Mouse (Mus musculus) cerebellum, adult 2 months (tissue): ENCODE data around the gene Slc24a2. TPM values are rescaled to one million over a fixed set of nuclear protein-coding genes. Genes with fewer than 3 reads are reported as not detected.

ENCODE experiments used
- DNase-seq, 2 experiments: peaks; one replicate each; pipeline ENCODE4 v3.0.0; 2021
- H3K27ac ChIP-seq: fragments of 200-500 bp; 2 replicates; pipeline ENCODE4 v1.5.1; 2012; ENCODE audit warnings: low read length, control low read depth, inconsistent platforms; ENCODE audit not compliant: insufficient read depth
- H3K27me3 ChIP-seq: fragments of 200-500 bp; 2 replicates; pipeline ENCODE4 v1.6.1; 2012; ENCODE audit warnings: inconsistent platforms, mild to moderate bottlenecking, low read length, moderate library complexity; ENCODE audit not compliant: control insufficient read depth, insufficient read depth
- H3K4me1 ChIP-seq: fragments of 200-500 bp; 2 replicates; pipeline ENCODE4 v1.6.1; 2011; ENCODE audit warnings: low read length; ENCODE audit not compliant: control insufficient read depth, insufficient read depth
- H3K4me3 ChIP-seq: fragments of 200-500 bp; replicated peaks from 2 replicates; pipeline ENCODE3; 2011; ENCODE audit warnings: mild to moderate bottlenecking, low read depth, low read length, control low read depth; ENCODE audit not compliant: insufficient read depth
- CTCF ChIP-seq: fragments of 200-500 bp; IDR thresholded peaks from 2 replicates; pipeline ENCODE4 v1.5.1; 2011; ENCODE audit warnings: low read depth, mild to moderate bottlenecking, control low read depth, low read length, moderate library complexity, borderline replicate concordance; ENCODE audit not compliant: insufficient read depth
- POLR2A ChIP-seq: fragments of 200-500 bp; IDR thresholded peaks from 2 replicates; pipeline ENCODE4 v1.6.1; 2011; ENCODE audit warnings: low read length, control low read depth, borderline replicate concordance; ENCODE audit not compliant: insufficient read depth
- WGBS: fragments of 180-500 bp; shearing (Covaris S2); methylation state at CpG from one replicate; pipeline ENCODE4 v1.1.7; 2018; 5-methylcytosine and 5-hydroxymethylcytosine counted together
- polyA plus RNA-seq: library from polyadenylated mRNA; depleted of rRNA; stranded (reverse); fragments of >200 nt; gene quantifications from 2 replicates; pipeline ENCODE4 v1.2.3, GENCODE M21; 2012

Gene Slc24a2
- polyA plus RNA-seq, 1 experiment: 83.2 TPM

- DNase-seq: no peak
- TF ChIP-seq CTCF: no peak
- no peak for TF ChIP-seq POLR2A
- Histone ChIP-seq H3K27me3 (no peaks in the 10 kb centered on the region), H3K4me3 (no peak overlapping the region), H3K27ac (no peak overlapping the region), H3K4me1 (peaks cover 7% of the 10 kb centered on the region)
- WGBS: 82% methylated on average over 3 of the region's 3 CpGs
These were observed 212.8 kb downstream of the Slc24a2 start for GRCm38 (mm10) chr4:87017464-87017863.

GRCm38 (mm10) chr4:87015746-87016145 lies 214.5 kb downstream of the Slc24a2 start:
- Histone ChIP-seq H3K27me3 (no peaks in the 10 kb centered on the region), H3K4me3 (no peak overlapping the region), H3K27ac (no peak overlapping the region), H3K4me1 (peaks cover 7% of the 10 kb centered on the region)
- TF ChIP-seq POLR2A (no peak), CTCF (no peak)
- 48% methylated on average over 4 of the region's 4 CpGs for WGBS
- DNase-seq: no peak

- Histone ChIP-seq H3K27me3 (no peaks in the 10 kb centered on the region), H3K4me1 (peaks cover 7% of the 10 kb centered on the region), H3K4me3 (no peak overlapping the region), H3K27ac (no peak overlapping the region; the same call in 1 of the 2 replicates)
- peak in 1 of 2 experiments; percentile 49 for DNase-seq
- 56% methylated on average over 7 of the region's 7 CpGs for WGBS
- TF ChIP-seq CTCF: no peak
- TF ChIP-seq POLR2A: no peak
These were observed 216.3 kb downstream of the Slc24a2 start for GRCm38 (mm10) chr4:87013721-87014620.

- Histone ChIP-seq H3K4me1 (no peaks in the 10 kb centered on the region; the same call in 1 of the 2 replicates), H3K4me3 (no peak overlapping the region), H3K27ac (no peak overlapping the region), H3K27me3 (no peaks in the 10 kb centered on the region)
- no peak for DNase-seq
- TF ChIP-seq POLR2A (no peak), CTCF (0 out of 2 replicates have a peak, but pooled peaks have one; percentile 14)
- WGBS: 78% methylated on average over 3 of the region's 3 CpGs
These were observed 237.8 kb downstream of the Slc24a2 start for GRCm38 (mm10) chr4:86992470-86992869.

- Histone ChIP-seq H3K4me1 (no peaks in the 10 kb centered on the region; the same call in 1 of the 2 replicates), H3K4me3 (no peak overlapping the region), H3K27ac (no peak overlapping the region), H3K27me3 (no peaks in the 10 kb centered on the region)
- 18% methylated on average over 6 of the region's 6 CpGs for WGBS
- no peak for DNase-seq
- TF ChIP-seq CTCF: no peak
- TF ChIP-seq POLR2A: no peak
These were observed 241.0 kb downstream of the Slc24a2 start for GRCm38 (mm10) chr4:86989301-86989700.

- no peak for DNase-seq
- 87% methylated on average over 4 of the region's 4 CpGs for WGBS
- no peaks in the 10 kb centered on the region; the same call in 1 of the 2 replicates for H3K4me1 ChIP-seq
- no peak overlapping the region for H3K4me3 ChIP-seq
- TF ChIP-seq CTCF (no peak), POLR2A (no peak)
- no peak overlapping the region for H3K27ac ChIP-seq
- H3K27me3 ChIP-seq: no peaks in the 10 kb centered on the region
These were observed 242.4 kb downstream of the Slc24a2 start for GRCm38 (mm10) chr4:86987846-86988245.

GRCm38 (mm10) chr4:86977272-86977671 lies 253.0 kb downstream of the Slc24a2 start:
- H3K27me3 ChIP-seq: no peaks in the 10 kb centered on the region
- TF ChIP-seq POLR2A (no peak), CTCF (no peak)
- H3K27ac ChIP-seq: no peak overlapping the region
- no peak for DNase-seq
- H3K4me1 ChIP-seq: no peaks in the 10 kb centered on the region
- WGBS: 30% methylated on average over 5 of the region's 5 CpGs
- H3K4me3 ChIP-seq: no peak overlapping the region

- Histone ChIP-seq H3K4me1 (no peaks in the 10 kb centered on the region), H3K27me3 (no peaks in the 10 kb centered on the region), H3K27ac (no peak overlapping the region), H3K4me3 (no peak overlapping the region)
- WGBS: 27% methylated on average over 14 of the region's 14 CpGs
- TF ChIP-seq POLR2A: no peak
- TF ChIP-seq CTCF: peak; percentile 67; the same call in 1 of the 2 replicates
- peak; percentile 54 to 56 for DNase-seq
These were observed 272.5 kb downstream of the Slc24a2 start for GRCm38 (mm10) chr4:86957576-86958411.
